Mouse (Mus musculus) G1E (cell line): ENCODE data around the gene Cuta. TPM values are rescaled to one million over a fixed set of nuclear protein-coding genes. Genes with fewer than 3 reads are reported as not detected.

Experiments
- ATAC-seq: 2 replicates; pipeline ENCODE4 v1.8.0; 2016; ENCODE audit warnings: mild to moderate bottlenecking; ENCODE audit not compliant: insufficient number of reproducible peaks, poor library complexity, low FRiP score, severe bottlenecking; ENCODE audit errors: extremely low read depth
- DNase-seq: peaks from one replicate; pipeline ENCODE4 v3.0.0; 2012; ENCODE audit warnings: low spot score
- H3K27me3 ChIP-seq: 2 replicates; pipeline ENCODE4 v1.6.1; 2012; ENCODE audit warnings: mild to moderate bottlenecking, low read length, inconsistent platforms; ENCODE audit not compliant: insufficient read depth
- H3K36me3 ChIP-seq: replicated peaks from 2 replicates; pipeline ENCODE3; 2012; ENCODE audit warnings: mild to moderate bottlenecking, inconsistent platforms
- H3K4me1 ChIP-seq: 2 replicates; pipeline ENCODE4 v1.6.1; 2012; ENCODE audit warnings: low read depth, low read length, inconsistent platforms, mixed read lengths; ENCODE audit not compliant: insufficient read depth
- H3K4me3 ChIP-seq: 2 replicates; pipeline ENCODE4 v1.5.1; 2012; ENCODE audit warnings: low read depth, mild to moderate bottlenecking, inconsistent platforms, low read length, moderate library complexity, mixed read lengths
- H3K9me3 ChIP-seq: replicated peaks from 2 replicates; pipeline ENCODE4 v1.6.1; 2012; ENCODE audit warnings: inconsistent platforms
- CTCF ChIP-seq: IDR thresholded peaks from 2 replicates; pipeline ENCODE4 v1.5.1; 2012; ENCODE audit warnings: low read depth, low read length, inconsistent platforms, mixed read lengths
- GATA1 ChIP-seq: IDR thresholded peaks from 2 replicates; pipeline ENCODE4 v1.6.1; 2012; ENCODE audit warnings: borderline replicate concordance, low read length, inconsistent platforms, mixed read lengths
- GATA2 ChIP-seq: IDR thresholded peaks from 2 replicates; pipeline ENCODE4 v1.6.1; 2012; ENCODE audit warnings: low read depth, low read length, inconsistent platforms, borderline replicate concordance
- POLR2AphosphoS5 ChIP-seq: IDR thresholded peaks from 2 replicates; pipeline ENCODE4 v1.6.1; 2012; ENCODE audit warnings: low read depth, low read length, inconsistent platforms; ENCODE audit not compliant: insufficient replicate concordance
- TAL1 ChIP-seq: conservative IDR thresholded peaks from 2 replicates; pipeline ENCODE4 v1.6.1; 2012; ENCODE audit warnings: low read depth, low read length, inconsistent platforms, mixed read lengths
- polyA plus RNA-seq: library from polyadenylated mRNA; stranded (reverse); fragments of >175 nt; gene quantifications from 2 replicates; pipeline ENCODE4 v1.2.3, GENCODE M21; 2012
- total RNA-seq, 2 experiments: library from RNA; stranded (forward) in 1 of 2; stranded (reverse) in 1 of 2; fragments of 200-1000 nt in 1 of 2; fragments of >200 nt in 1 of 2; fragmentation: Nextera tagmentation in 1 of 2; gene quantifications; 2 replicates each; pipeline ENCODE4 v1.2.3; 2014 to 2017

Cuta gene
- total and polyA plus RNA-seq, 3 experiments, result 190 to 563 (median 319) TPM

- H3K4me3 ChIP-seq, result no peak overlapping the region
- H3K36me3 ChIP-seq, result peaks cover 72% of the 10 kb centered on the region
- no peak for DNase-seq
- no peaks in the 10 kb centered on the region for H3K9me3 ChIP-seq
- peaks cover 30% of the 10 kb centered on the region for H3K4me1 ChIP-seq
- ATAC-seq, result no peak
- H3K27me3 ChIP-seq, result no peaks in the 10 kb centered on the region
- TF ChIP-seq POLR2AphosphoS5, result no peak
Observed at GRCm38 (mm10) chr17:26969257-26969656, 29.9 kb upstream of the Cuta start.

DNA sequence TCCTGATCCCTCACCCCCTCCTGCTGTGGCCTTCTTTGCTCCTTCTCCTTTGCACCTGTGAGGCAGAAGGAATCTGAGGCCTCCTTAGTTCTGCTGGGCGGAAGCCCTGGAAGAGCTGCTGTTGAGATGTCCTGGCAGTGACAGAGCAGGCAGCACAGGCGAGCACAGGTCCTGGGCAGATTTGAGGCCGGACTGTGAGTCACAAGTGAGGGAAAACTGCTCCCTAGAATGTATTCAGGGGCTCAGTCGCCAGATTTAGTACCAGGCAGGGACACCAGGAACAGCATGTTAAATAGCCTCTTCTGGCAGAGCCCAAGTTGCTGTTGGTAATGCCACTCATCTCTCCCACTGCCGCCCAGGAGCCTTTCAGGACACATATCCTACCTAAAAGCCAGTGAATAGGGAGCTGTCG lies 28.8 kb upstream of the Cuta start:
- H3K27me3 ChIP-seq, result no peaks in the 10 kb centered on the region
- DNase-seq, result no peak
- no peak for ATAC-seq
- no peak overlapping the region for H3K4me3 ChIP-seq
- H3K9me3 ChIP-seq, result no peaks in the 10 kb centered on the region
- TF ChIP-seq POLR2AphosphoS5, result no peak
- TF ChIP-seq GATA2, result no peak
- TF ChIP-seq TAL1, result no peak
- no peak for TF ChIP-seq CTCF
- no peak for TF ChIP-seq GATA1
- peaks cover 72% of the 10 kb centered on the region for H3K36me3 ChIP-seq
- peaks cover 21% of the 10 kb centered on the region for H3K4me1 ChIP-seq

GRCm38 (mm10) chr17:26967477-26967876 lies 28.1 kb upstream of the Cuta start:
- Histone ChIP-seq H3K36me3 (peaks cover 80% of the 10 kb centered on the region), H3K9me3 (no peaks in the 10 kb centered on the region), H3K27me3 (no peaks in the 10 kb centered on the region), H3K4me1 (peaks cover 21% of the 10 kb centered on the region), H3K4me3 (no peak overlapping the region)
- DNase-seq, result no peak
- no peak for ATAC-seq
- TF ChIP-seq GATA1, result no peak
- no peak for TF ChIP-seq TAL1
- no peak for TF ChIP-seq POLR2AphosphoS5
- no peak for TF ChIP-seq CTCF
- TF ChIP-seq GATA2, result no peak

- H3K36me3 ChIP-seq, result peaks cover 84% of the 10 kb centered on the region
- H3K4me3 ChIP-seq, result no peak overlapping the region
- H3K4me1 ChIP-seq, result peaks cover 21% of the 10 kb centered on the region
- DNase-seq (no peak), ATAC-seq (no peak)
- no peaks in the 10 kb centered on the region for H3K27me3 ChIP-seq
- TF ChIP-seq POLR2AphosphoS5 (no peak), CTCF (no peak), GATA2 (no peak), TAL1 (no peak), GATA1 (no peak)
- no peaks in the 10 kb centered on the region for H3K9me3 ChIP-seq
Observed at GRCm38 (mm10) chr17:26966993-26967392, 27.6 kb upstream of the Cuta start.

DNA sequence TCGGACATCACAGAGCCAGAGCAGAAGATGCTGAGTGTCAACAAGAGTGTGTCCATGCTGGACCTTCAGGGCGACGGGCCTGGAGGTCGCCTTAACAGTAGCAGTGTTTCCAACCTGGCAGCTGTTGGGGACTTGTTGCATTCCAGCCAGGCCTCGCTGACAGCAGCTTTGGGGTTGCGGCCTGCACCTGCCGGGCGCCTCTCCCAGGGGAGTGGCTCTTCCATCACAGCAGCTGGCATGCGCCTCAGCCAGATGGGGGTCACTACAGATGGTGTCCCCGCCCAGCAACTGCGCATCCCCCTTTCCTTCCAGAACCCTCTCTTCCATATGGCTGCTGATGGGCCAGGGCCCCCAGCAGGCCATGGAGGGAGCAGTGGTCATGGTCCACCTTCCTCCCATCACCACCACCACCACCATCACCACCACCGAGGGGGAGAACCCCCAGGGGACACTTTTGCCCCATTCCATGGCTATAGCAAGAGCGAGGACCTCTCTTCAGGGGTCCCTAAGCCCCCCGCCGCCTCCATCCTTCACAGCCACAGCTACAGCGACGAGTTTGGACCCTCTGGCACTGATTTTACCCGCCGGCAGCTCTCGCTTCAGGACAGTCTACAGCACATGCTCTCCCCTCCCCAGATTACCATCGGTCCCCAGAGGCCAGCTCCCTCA lies 22.3 kb upstream of the Cuta start:
- Histone ChIP-seq H3K4me3 (no peak overlapping the region), H3K4me1 (peaks cover 48% of the 10 kb centered on the region), H3K9me3 (no peaks in the 10 kb centered on the region), H3K36me3 (peaks cover 96% of the 10 kb centered on the region), H3K27me3 (no peaks in the 10 kb centered on the region; the same call in 1 of the 2 replicates)
- no peak for DNase-seq
- TF ChIP-seq POLR2AphosphoS5, result no peak
- TF ChIP-seq GATA1, result no peak
- TF ChIP-seq TAL1, result no peak
- TF ChIP-seq CTCF, result no peak
- no peak for TF ChIP-seq GATA2
- no peak for ATAC-seq

DNA sequence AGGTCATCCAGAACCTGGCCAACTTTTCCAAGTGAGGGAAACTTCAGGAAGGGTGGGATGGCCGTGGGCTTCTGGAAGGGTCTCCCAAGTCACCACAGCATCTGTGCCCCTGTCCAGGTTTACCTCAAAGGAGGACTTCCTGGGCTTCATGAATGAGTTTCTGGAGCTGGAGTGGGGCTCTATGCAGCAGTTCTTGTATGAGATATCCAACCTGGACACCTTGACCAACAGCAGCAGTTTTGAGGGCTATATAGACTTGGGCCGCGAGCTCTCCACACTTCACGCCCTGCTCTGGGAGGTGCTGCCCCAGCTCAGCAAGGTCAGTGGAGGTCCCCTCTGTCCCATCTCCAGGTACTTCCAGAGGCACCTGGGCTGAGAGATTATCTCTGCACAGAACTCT lies 20.4 kb upstream of the Cuta start:
- no peak for DNase-seq
- no peak for TF ChIP-seq CTCF
- TF ChIP-seq TAL1, result no peak
- TF ChIP-seq POLR2AphosphoS5, result no peak
- no peak for TF ChIP-seq GATA2
- TF ChIP-seq GATA1, result no peak
- H3K4me3 ChIP-seq, result no peak overlapping the region
- H3K36me3 ChIP-seq, result peaks cover 89% of the 10 kb centered on the region
- H3K4me1 ChIP-seq, result peaks cover 64% of the 10 kb centered on the region
- H3K9me3 ChIP-seq, result no peaks in the 10 kb centered on the region
- no peaks in the 10 kb centered on the region; the same call in 1 of the 2 replicates for H3K27me3 ChIP-seq
- no peak for ATAC-seq
